Mouse (Mus musculus) forebrain, embryonic 13.5 days (tissue): Measurements from ENCODE around the gene Olfr750. TPM values are rescaled to one million over a fixed set of nuclear protein-coding genes. Genes with fewer than 3 reads are reported as not detected.
"Not testable (repeated sequence)": the region's sequence is repeated elsewhere in the genome, so short reads cannot be mapped to it uniquely, and the experiment has no call there.

ENCODE experiments used
- ATAC-seq: fragments of 200-750 bp; cut with Nextera tagmentation; 2 replicates; pipeline ENCODE4 v1.8.0; 2017
- H3K27ac ChIP-seq: fragments of 300-500 bp; sonication (generic); 2 replicates; pipeline ENCODE4 v1.5.1; 2015; ENCODE audit warnings: inconsistent platforms, mild to moderate bottlenecking, moderate library complexity
- H3K27me3 ChIP-seq: fragments of 300-500 bp; sonication (generic); 2 replicates; pipeline ENCODE4 v1.6.1; 2015; ENCODE audit warnings: mild to moderate bottlenecking, inconsistent platforms
- H3K36me3 ChIP-seq: fragments of 300-500 bp; sonication (generic); 2 replicates; pipeline ENCODE4 v1.6.1; 2015; ENCODE audit warnings: mild to moderate bottlenecking, inconsistent platforms; ENCODE audit not compliant: poor library complexity, severe bottlenecking
- H3K4me1 ChIP-seq: fragments of 300-500 bp; sonication (generic); 2 replicates; pipeline ENCODE4 v1.6.1; 2015; ENCODE audit warnings: inconsistent platforms
- H3K4me2 ChIP-seq: fragments of 300-500 bp; sonication (generic); 2 replicates; pipeline ENCODE4 v1.6.1; 2015; ENCODE audit warnings: inconsistent platforms, mild to moderate bottlenecking, moderate library complexity
- H3K4me3 ChIP-seq: fragments of 300-500 bp; sonication (generic); 2 replicates; pipeline ENCODE4 v1.5.1; 2015; ENCODE audit warnings: mild to moderate bottlenecking, inconsistent platforms
- H3K9ac ChIP-seq: fragments of 300-500 bp; sonication (generic); 2 replicates; pipeline ENCODE4 v1.6.1; 2015; ENCODE audit warnings: mild to moderate bottlenecking, inconsistent platforms
- H3K9me3 ChIP-seq: fragments of 300-500 bp; sonication (generic); replicated peaks from 2 replicates; pipeline ENCODE4 v1.6.1; 2016; ENCODE audit warnings: inconsistent platforms
- WGBS: fragments of 180-500 bp; shearing (Covaris S2); methylation state at CpG from one replicate; pipeline ENCODE4 v1.1.7; 2015; 5-methylcytosine and 5-hydroxymethylcytosine counted together
- polyA plus RNA-seq: library from polyadenylated mRNA; unstranded; fragments of >200 nt; fragmentation: Nextera tagmentation; extraction: Ambion mirVana; gene quantifications from 2 replicates; pipeline ENCODE4 v1.2.1, GENCODE M21; 2015

Gene Olfr750
- 0.03 TPM in 1 of 2 replicates, not detected in the other for polyA plus RNA-seq

DNA sequence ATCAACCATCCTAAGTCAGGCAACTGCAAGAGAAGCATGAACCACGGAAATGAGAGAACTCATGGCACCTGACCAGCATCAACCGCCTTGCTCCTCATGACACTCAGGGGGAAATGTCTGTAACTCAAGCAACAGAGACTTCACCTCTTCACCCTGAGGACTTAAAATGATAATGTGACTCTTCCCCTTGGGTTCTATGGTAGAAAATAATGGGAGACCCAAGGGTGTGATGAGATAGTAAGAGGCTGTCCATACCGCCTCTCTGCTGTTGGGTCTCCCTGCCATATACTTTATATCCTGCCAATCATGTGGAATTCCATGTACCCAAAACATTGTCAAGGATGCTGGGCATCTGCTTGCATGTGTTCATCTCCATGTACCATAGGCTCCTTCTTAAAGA is at the start of gene Olfr750:
Gene Olfr750, minus strand, starts transcription at position 101 of the 400 bp plus-strand sequence.
- no peak for ATAC-seq
- Histone ChIP-seq H3K4me1 (no peaks in the 10 kb centered on the region), H3K27ac (no peak within 1 kb of the TSS), H3K27me3 (no peaks in the 10 kb centered on the region), H3K4me2 (no peak within 1 kb of the TSS), H3K36me3 (no peaks in the 10 kb centered on the region), H3K9me3 (no peaks in the 10 kb centered on the region), H3K9ac (no peak within 1 kb of the TSS), H3K4me3 (no peak within 1 kb of the TSS)
- 90% methylated on average over 3 of the region's 3 CpGs for WGBS

DNA sequence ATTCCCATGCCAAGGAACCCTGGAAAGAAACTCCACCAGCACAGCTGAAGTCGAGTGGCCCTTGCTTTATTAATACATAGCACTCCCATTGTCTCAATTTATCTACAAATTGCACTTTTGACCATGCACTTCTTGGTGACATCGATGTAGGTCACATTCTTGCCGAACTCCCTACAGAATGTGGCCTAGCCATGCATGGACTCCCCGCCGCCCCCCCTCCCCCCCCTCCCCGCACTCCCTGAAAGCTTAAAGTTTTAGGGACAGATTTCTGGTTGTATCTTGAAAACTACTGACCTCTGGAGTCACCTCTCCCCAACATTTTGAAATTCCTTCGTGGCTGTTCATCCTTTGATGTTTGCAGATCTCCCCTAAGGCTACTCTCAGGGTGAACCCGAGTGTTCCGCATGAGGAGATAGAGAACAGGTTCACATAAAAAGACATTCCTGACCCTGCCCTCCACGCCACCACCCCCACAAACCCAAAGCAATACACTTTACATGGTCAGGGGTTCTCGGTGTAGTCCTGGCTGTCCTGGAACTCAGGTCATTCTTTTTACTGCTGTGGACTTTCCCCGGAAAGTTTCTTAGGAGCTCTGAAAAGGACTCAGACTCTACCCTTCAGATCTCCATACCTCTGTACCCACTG is 39.8 kb upstream of the Olfr750 start, which contains the start of gene Eddm3b:
Gene Eddm3b, plus strand, starts transcription at position 511 of the 645 bp plus-strand sequence.
- Histone ChIP-seq H3K4me2 (no peak within 1 kb of the TSS), H3K27me3 (no peaks in the 10 kb centered on the region), H3K4me3 (no peak within 1 kb of the TSS), H3K9me3 (no peaks in the 10 kb centered on the region; the same call in 1 of the 2 replicates), H3K4me1 (no peaks in the 10 kb centered on the region), H3K9ac (no peak within 1 kb of the TSS), H3K27ac (no peak within 1 kb of the TSS), H3K36me3 (no peaks in the 10 kb centered on the region)
- ATAC-seq: no peak
- WGBS: 45% methylated on average over 12 of the region's 12 CpGs

DNA sequence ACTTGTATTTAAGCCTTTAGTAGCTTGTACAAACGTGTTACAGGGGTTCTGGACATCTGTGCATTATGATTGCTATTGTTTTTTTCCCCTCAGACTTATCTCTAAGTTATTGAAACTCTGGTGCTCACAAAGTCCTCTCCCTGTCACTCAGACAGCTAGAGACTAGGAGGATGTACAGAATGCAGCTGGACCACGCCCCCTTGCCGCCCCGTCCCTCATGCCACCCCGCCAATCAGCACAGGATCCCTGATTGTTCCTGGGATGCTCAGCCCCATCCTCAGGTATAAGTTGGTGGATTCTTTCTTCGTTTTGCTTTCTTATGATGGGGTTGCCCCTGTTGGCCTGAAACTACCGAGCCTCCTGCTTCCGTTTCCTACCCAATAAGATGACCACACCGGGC is 39.2 kb upstream of the Olfr750 start:
- Histone ChIP-seq H3K4me3 (no peak overlapping the region), H3K4me1 (no peaks in the 10 kb centered on the region), H3K4me2 (no peak overlapping the region), H3K27ac (no peak overlapping the region), H3K27me3 (no peaks in the 10 kb centered on the region), H3K9me3 (no peaks in the 10 kb centered on the region; the same call in 1 of the 2 replicates), H3K9ac (no peak overlapping the region), H3K36me3 (no peaks in the 10 kb centered on the region)
- ATAC-seq: no peak
- 26% methylated on average over 9 of the region's 9 CpGs for WGBS

DNA sequence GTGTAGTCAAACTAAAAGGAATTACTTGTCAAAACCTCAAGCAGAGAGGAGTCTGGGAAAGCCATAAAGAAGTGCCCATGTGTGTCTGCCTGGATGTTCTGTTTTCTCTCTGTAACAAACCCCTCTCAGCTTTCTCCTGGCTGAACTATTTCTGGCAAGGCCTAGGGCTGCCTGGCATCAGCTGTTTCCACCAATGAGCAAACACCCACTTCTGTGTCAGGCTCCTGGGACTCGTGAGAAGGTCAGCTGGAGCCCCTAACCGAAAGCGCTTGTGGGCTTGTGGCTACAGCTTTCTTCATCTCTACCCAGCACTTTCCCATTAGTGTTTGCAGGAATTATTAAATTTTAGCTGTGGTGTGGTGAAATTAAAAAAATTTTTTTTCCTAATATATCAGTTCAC is 37.7 kb upstream of the Olfr750 start:
- Histone ChIP-seq H3K9ac (no peak overlapping the region), H3K4me2 (no peak overlapping the region), H3K9me3 (no peaks in the 10 kb centered on the region), H3K36me3 (no peaks in the 10 kb centered on the region), H3K4me3 (no peak overlapping the region), H3K27me3 (no peaks in the 10 kb centered on the region), H3K27ac (no peak overlapping the region), H3K4me1 (no peaks in the 10 kb centered on the region)
- no peak for ATAC-seq
- 80% methylated on average over 3 of the region's 3 CpGs for WGBS

DNA sequence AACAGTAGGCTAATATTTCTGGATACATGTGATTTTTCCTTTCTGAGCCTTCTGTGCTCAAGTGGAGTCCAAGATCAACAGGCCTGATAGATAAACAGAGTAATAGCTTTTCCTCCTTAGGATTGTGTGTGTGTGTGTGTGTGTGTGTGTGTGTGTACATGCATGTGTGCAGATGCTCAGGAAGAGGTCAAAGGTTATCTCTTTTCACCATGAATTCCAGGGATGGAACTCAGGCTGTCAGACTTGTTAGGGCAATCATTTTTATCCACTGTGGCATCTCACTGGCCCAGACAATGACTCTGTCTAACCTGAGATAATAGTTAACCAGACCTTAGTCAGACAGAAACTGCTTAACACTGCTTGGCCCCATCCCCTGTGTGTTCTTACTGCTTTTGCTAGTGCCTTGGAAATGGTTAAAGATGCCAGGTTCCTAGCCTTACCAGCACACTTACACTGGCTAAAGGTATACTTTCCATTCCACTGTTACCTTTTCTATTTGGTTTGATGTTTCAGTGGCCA is 32.3 kb upstream of the Olfr750 start:
- Histone ChIP-seq H3K4me3 (no peak overlapping the region), H3K27me3 (no peaks in the 10 kb centered on the region), H3K4me1 (no peaks in the 10 kb centered on the region), H3K9me3 (no peaks in the 10 kb centered on the region), H3K27ac (no peak overlapping the region), H3K9ac (no peak overlapping the region), H3K4me2 (no peak overlapping the region), H3K36me3 (no peaks in the 10 kb centered on the region)
- no peak for ATAC-seq

DNA sequence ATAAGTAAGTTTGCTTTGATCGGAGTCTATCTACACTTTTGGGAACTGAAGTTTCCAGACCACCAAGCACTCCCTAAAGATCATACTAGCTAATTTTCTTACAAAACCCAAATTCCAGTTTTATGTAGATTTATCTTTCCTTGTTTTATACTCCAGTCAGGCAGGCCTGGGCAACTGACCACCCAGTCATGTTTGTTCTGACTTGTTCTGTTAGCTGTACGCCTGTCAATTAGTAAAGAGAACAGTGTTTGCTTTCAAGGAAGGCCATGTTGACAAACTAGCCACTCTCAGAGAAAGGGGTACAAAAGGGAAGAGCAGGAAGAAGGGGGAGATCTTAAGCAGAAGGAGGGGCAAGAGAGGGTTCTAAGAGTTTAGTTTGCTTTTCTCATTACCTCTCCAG is 30.1 kb upstream of the Olfr750 start:
- Histone ChIP-seq H3K27me3 (no peaks in the 10 kb centered on the region), H3K4me1 (no peaks in the 10 kb centered on the region), H3K36me3 (no peaks in the 10 kb centered on the region), H3K4me3 (no peak overlapping the region), H3K9me3 (no peaks in the 10 kb centered on the region), H3K9ac (no peak overlapping the region), H3K4me2 (no peak overlapping the region), H3K27ac (no peak overlapping the region)
- ATAC-seq: no peak
- WGBS: 85% methylated on average over 2 of the region's 2 CpGs

DNA sequence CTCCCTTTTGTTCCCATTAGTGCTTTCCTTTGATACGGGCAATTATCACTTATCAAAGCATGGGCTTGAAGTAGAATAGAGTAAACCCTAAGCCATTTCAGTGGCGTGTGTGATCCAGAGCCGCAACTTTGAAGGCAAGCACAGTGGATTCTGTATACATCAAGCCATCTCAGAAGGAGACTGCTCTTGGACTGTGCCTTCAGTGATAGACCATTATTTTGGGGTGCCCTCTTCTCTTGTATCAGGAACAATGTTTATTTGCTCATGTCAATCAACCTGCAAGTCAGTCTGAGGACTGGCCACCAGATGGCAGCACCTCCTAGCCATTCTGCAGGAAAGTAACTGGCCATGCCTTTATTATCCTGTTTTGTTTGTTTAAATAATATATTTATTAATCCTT is 29.0 kb upstream of the Olfr750 start:
- no peak overlapping the region for H3K4me3 ChIP-seq

DNA sequence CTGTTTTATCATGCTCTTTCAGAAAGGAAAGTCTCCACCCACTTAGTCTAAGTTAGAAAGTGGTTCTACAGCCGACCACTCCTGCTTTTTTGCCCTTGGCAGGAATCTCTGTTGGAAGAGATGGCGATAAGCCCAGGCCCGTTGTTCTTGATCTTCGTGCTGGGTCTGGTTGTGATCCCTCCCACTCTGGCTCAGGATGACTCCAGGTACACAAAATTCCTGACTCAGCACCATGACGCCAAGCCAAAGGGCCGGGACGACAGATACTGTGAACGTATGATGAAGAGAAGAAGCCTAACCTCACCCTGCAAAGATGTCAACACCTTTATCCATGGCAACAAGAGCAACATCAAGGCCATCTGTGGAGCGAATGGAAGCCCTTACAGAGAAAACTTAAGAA is 27.0 kb upstream of the Olfr750 start:
- Histone ChIP-seq H3K36me3 (no peaks in the 10 kb centered on the region), H3K4me2 (no peak overlapping the region), H3K9ac (no peak overlapping the region), H3K27ac (no peak overlapping the region), H3K9me3 (no peaks in the 10 kb centered on the region), H3K4me3 (no peak overlapping the region), H3K4me1 (no peaks in the 10 kb centered on the region), H3K27me3 (no peaks in the 10 kb centered on the region)
- WGBS: 79% methylated on average over 9 of the region's 9 CpGs
- ATAC-seq: no peak

More for the DNA sequence above, 29.0 kb upstream of the Olfr750 start:
- Histone ChIP-seq H3K4me2 (no peak overlapping the region), H3K4me1 (no peaks in the 10 kb centered on the region), H3K27me3 (no peaks in the 10 kb centered on the region), H3K27ac (no peak overlapping the region), H3K9me3 (no peaks in the 10 kb centered on the region), H3K36me3 (no peaks in the 10 kb centered on the region), H3K9ac (no peak overlapping the region)
- whole genome bisulfite sequencing: 52% methylated on average over 3 of the region's 3 CpGs
- peak; percentile 55; the same call in 1 of the 2 replicates for ATAC-seq

DNA sequence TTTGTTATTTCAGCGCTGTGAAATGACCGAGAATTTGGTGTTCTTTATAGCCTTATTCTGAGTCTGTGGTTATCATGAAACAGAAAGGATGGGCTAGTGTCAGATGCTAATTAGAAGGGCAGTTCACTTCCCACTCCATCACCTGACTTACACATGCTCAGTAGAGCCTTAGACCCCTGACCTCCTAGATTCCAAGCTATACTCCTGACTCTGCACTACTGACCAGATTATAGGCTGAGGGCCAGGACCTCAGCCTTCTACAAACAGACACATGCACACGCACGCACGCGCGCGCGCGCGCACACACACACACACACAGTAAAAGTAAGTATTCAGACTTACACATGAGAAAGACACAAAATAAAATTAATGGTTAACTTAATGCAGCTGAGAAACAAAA is 24.7 kb upstream of the Olfr750 start:
- 95% methylated on average over 11 of the region's 11 CpGs for WGBS
- H3K27ac ChIP-seq: no peak overlapping the region
- ATAC-seq: peak; percentile 36; the same call in 1 of the 2 replicates

DNA sequence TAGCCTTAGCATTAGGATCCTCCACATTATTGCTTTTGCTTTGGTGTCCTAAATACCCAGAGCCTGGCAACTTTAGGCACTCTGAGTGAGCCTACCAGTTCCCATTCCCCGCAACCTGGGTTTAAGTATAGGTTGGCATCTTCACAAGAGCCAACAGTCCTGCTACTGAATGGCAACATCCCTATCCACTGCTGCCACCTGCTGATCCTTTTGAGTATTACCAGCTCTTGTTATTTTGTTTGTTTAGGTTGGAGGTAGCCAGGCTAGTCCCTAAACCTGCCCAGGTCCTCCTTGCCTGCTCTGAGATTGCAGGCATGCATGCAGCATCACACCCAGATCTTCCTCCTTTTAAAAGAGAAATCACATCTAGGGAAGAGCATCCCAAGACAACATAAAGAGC is 24.1 kb upstream of the Olfr750 start:
- H3K4me2 ChIP-seq, H3K36me3 ChIP-seq, H3K9ac ChIP-seq, H3K4me3 ChIP-seq, H3K27ac ChIP-seq, H3K27me3 ChIP-seq, H3K9me3 ChIP-seq, H3K4me1 ChIP-seq: not testable (repeated sequence)
- peak; percentile 52 for ATAC-seq
- 16% methylated on average over 1 of the region's 1 CpGs for WGBS

More for the DNA sequence above, 24.7 kb upstream of the Olfr750 start:
- no peaks in the 10 kb centered on the region for H3K36me3 ChIP-seq
- no peaks in the 10 kb centered on the region for H3K9me3 ChIP-seq
- no peak overlapping the region for H3K4me3 ChIP-seq
- H3K27me3 ChIP-seq: no peaks in the 10 kb centered on the region
- H3K4me1 ChIP-seq: no peaks in the 10 kb centered on the region
- no peak overlapping the region for H3K9ac ChIP-seq
- no peak overlapping the region for H3K4me2 ChIP-seq

DNA sequence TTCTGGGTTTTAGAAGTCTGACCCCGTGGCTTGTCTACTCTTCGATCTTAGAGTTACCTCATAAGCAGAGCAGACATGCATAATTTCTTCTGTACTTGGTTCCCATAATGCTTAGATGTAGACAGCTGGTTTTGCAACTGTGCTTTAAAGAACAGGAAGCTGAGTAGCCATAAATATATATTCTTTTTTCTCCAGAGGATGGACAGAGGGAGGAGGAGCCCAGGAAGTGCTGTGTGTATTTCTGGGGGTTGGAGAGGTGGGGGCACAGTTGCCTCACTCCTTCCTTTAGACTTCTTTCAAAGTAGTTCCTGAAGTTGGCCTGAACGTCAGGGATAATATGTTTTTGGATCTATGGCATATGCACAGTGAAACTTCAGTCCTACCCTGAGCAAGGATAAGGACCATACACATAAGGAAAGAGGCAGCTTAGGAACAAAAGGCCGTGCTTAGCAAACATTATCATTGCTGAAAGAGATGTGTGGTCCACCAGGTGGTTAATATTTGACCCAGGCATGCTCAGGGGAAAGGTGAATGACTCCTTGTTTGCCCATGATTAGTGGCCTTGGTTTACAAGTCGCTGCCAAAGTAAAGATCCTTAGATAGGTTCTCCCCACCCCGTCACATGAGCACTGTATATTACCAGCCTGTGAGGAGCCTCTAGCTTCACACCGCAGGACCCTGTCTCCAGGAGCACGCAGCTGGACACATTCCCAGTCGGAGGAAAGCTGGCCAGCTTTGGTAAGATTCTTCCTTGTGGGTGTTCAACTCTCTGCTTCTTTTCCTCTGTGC is 21.7 kb upstream of the Olfr750 start:
- WGBS: 71% methylated on average over 9 of the region's 9 CpGs
- Histone ChIP-seq H3K27me3 (no peaks in the 10 kb centered on the region), H3K4me2 (no peak overlapping the region), H3K27ac (no peak overlapping the region), H3K4me1 (no peaks in the 10 kb centered on the region), H3K9me3 (no peaks in the 10 kb centered on the region), H3K9ac (no peak overlapping the region), H3K4me3 (no peak overlapping the region), H3K36me3 (no peaks in the 10 kb centered on the region)
- ATAC-seq: no peak

DNA sequence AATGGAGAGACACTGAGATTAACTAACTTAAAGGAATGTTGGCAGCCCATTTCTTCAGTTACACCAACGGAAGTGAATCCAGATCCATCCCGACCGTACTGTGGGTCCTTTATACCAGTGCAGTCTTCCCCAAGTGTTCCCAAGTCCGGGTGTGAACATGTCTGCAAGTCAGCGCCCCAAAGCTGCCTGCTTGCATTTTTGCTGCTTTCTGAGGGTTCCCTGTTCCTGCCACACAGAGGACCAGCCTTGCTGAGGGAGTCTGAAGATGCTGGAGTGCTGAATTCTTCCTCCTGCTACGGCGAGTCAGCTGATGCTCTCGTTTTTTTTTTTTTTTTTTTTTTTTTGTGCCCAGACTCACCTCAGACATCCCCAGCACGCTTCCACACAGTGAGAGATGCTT is 20.7 kb upstream of the Olfr750 start:
- Histone ChIP-seq H3K4me2 (no peak overlapping the region), H3K27ac (no peak overlapping the region), H3K27me3 (no peaks in the 10 kb centered on the region), H3K4me1 (no peaks in the 10 kb centered on the region), H3K9ac (no peak overlapping the region), H3K36me3 (no peaks in the 10 kb centered on the region), H3K4me3 (no peak overlapping the region), H3K9me3 (no peaks in the 10 kb centered on the region)
- no peak for ATAC-seq
- WGBS: 70% methylated on average over 9 of the region's 9 CpGs
